ENCODE assay signal across 8 mouse cellular contexts in the genomic region with DNA sequence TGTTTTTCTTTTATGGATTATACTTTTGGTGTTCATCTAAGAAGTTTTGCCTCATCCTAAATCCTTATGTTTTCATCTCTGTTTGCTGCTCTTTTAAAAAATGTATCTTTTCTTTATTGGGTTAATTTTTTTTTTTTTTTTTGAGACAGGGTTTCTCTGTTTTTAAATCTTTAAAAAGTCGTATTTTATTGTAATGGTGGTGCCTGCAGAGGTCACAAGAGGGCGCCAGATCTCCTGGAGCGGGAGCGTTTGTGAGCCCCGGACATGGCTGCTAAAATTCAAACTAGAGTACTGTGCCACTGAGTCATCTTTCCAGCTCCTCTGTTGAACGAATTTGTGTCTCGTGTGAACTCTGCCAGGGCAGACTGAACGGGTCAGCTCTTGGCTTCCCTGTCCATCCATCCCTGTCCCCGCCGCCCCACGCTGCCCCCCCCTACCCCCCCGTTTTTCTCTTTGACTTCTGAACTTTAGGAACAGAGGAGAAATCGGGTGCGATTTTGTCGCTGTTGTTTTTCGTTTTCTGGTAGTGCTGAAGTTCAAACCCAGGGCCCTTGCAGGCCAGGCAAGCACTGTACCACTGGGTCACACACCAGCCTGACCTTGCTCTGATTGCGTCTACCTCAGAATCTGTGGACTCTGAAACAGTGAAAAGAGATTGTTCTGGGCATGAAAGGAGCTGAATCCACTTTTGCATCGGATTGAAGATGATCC. TPM values are rescaled to one million over a fixed set of nuclear protein-coding genes. Genes with fewer than 3 reads are reported as not detected.
DNase-seq lines count a peak whose midpoint lies in the region; ATAC-seq lines count a peak whose summit lies in the region.

No protein-coding gene starts in this region.

- peak overlapping the region; percentile 41 for H3K4me2 ChIP-seq in intestine, embryonic 14.5 days (ENCODE audit: low read length)
- peak overlapping the region; percentile 54 for H3K4me2 ChIP-seq in limb, embryonic 12.5 days
- H3K4me2 ChIP-seq in midbrain, embryonic 12.5 days (replicated peaks) = peak overlapping the region; percentile 47

- peak overlapping the region; percentile 28 for H3K4me3 ChIP-seq in intestine, embryonic 14.5 days (ENCODE audit: low read depth, low read length)
- peak overlapping the region; percentile 33 for H3K4me3 ChIP-seq in limb, embryonic 12.5 days (replicated peaks)
- peak overlapping the region; percentile 35 for H3K4me3 ChIP-seq in midbrain, embryonic 12.5 days

- 16% methylated on average over 18 of the region's 18 CpGs for WGBS in intestine, embryonic 14.5 days
- 19% methylated on average over 18 of the region's 18 CpGs for WGBS in limb, embryonic 12.5 days
- WGBS in midbrain, embryonic 12.5 days = 11% methylated on average over 18 of the region's 18 CpGs

- ATAC-seq in intestine, embryonic 14.5 days (replicated peaks; ENCODE audit: low FRiP score, low TSS enrichment, low read depth) = 0 out of 2 replicates have a peak, but pooled peaks have one; percentile 70
- no peak for ATAC-seq in limb, embryonic 12.5 days (ENCODE audit: insufficient number of reproducible peaks, insufficient read depth, low FRiP score, low TSS enrichment, low read depth)
- ATAC-seq in midbrain, embryonic 12.5 days (ENCODE audit: low FRiP score, low read depth) = peak; percentile 47; the same call in 1 of the 2 replicates

- no peaks in the 10 kb centered on the region for H3K36me3 ChIP-seq in intestine, embryonic 14.5 days (ENCODE audit: control insufficient read depth, insufficient read depth, low read length)
- no peaks in the 10 kb centered on the region for H3K36me3 ChIP-seq in limb, embryonic 12.5 days
- H3K36me3 ChIP-seq in midbrain, embryonic 12.5 days = no peaks in the 10 kb centered on the region

- H3K9ac ChIP-seq in intestine, embryonic 14.5 days (ENCODE audit: low read length) = 0 out of 2 replicates have a peak overlapping the region, but pooled peaks have one; percentile 4
- H3K9ac ChIP-seq in limb, embryonic 12.5 days (replicated peaks) = no peak overlapping the region; the same call in 1 of the 2 replicates
- H3K9ac ChIP-seq in midbrain, embryonic 12.5 days (replicated peaks) = peak overlapping the region; percentile 46

- H3K4me1 ChIP-seq in intestine, embryonic 14.5 days (replicated peaks; ENCODE audit: control insufficient read depth, insufficient read depth, low read length) = no peaks in the 10 kb centered on the region
- peaks cover 12% of the 10 kb centered on the region for H3K4me1 ChIP-seq in limb, embryonic 12.5 days (replicated peaks)
- 0 out of 2 replicates have a peak, but pooled peaks cover 6% of the 10 kb centered on the region for H3K4me1 ChIP-seq in midbrain, embryonic 12.5 days

- no peak overlapping the region for H3K27ac ChIP-seq in intestine, embryonic 14.5 days (ENCODE audit: low read depth)
- no peak overlapping the region for H3K27ac ChIP-seq in limb, embryonic 12.5 days
- no peak overlapping the region for H3K27ac ChIP-seq in midbrain, embryonic 12.5 days (replicated peaks)

- peak; percentile 9 for DNase-seq in ovary, postnatal 10 days (ENCODE audit: low spot score)
- no peak for DNase-seq in ovary, adult 18-20 months (ENCODE audit: low spot score)
- DNase-seq in cerebellum, postnatal 36 days = peak; percentile 45 to 48
- peak; percentile 70 for DNase-seq in gastrocnemius, postnatal 10 days
- peak; percentile 77 for DNase-seq in intestine, embryonic 14.5 days (ENCODE audit: low spot score)
- peak; percentile 28 to 54 for DNase-seq in spleen, postnatal 14 days (ENCODE audit: low spot score in 2 of 2)

- no peaks in the 10 kb centered on the region for H3K9me3 ChIP-seq in intestine, embryonic 14.5 days (ENCODE audit: control insufficient read depth, low read length)
- no peaks in the 10 kb centered on the region for H3K9me3 ChIP-seq in limb, embryonic 12.5 days
- H3K9me3 ChIP-seq in midbrain, embryonic 12.5 days = no peaks in the 10 kb centered on the region

- H3K27me3 ChIP-seq in intestine, embryonic 14.5 days (replicated peaks; ENCODE audit: control insufficient read depth, insufficient read depth, low read length) = no peaks in the 10 kb centered on the region
- peaks cover 23% of the 10 kb centered on the region for H3K27me3 ChIP-seq in limb, embryonic 12.5 days
- H3K27me3 ChIP-seq in midbrain, embryonic 12.5 days = peaks cover 26% of the 10 kb centered on the region

RNA-seq across cellular contexts. Expression of a gene that starts 3.3 kb away (rescaled TPM):
- 1 to 10 TPM; 1.8 to 2.4 TPM for total RNA-seq in gastrocnemius, postnatal 10 days (2021)
- 0.34 and 0.47 TPM in 2 replicates for polyA plus RNA-seq in intestine, embryonic 14.5 days (2014; fragmentation: Nextera tagmentation; extraction: Ambion mirVana)
- polyA plus RNA-seq in limb, embryonic 12.5 days (2016; fragmentation: Nextera tagmentation; extraction: Ambion mirVana) = 0.54 and 0.59 TPM in 2 replicates
- 0.20 and 0.30 TPM in 2 replicates for polyA plus RNA-seq in midbrain, embryonic 12.5 days (2016; fragmentation: Nextera tagmentation; extraction: Ambion mirVana)

RNA-seq across cellular contexts. Expression of a gene that starts 34.0 kb away (rescaled TPM):
- 10 to 100 TPM; 50.7 to 56.9 TPM for total RNA-seq in gastrocnemius, postnatal 10 days (2021)
- 74.9 and 82.9 TPM in 2 replicates for polyA plus RNA-seq in intestine, embryonic 14.5 days (2014; fragmentation: Nextera tagmentation; extraction: Ambion mirVana)
- 69.5 and 80.9 TPM in 2 replicates for polyA plus RNA-seq in limb, embryonic 12.5 days (2016; fragmentation: Nextera tagmentation; extraction: Ambion mirVana)
- polyA plus RNA-seq in midbrain, embryonic 12.5 days (2016; fragmentation: Nextera tagmentation; extraction: Ambion mirVana) = 60.9 and 67.0 TPM in 2 replicates

RNA-seq across cellular contexts. Expression of a gene that starts 53.0 kb away (rescaled TPM):
- not detected for total RNA-seq in gastrocnemius, postnatal 10 days (2021)
- not detected in 2 replicates for polyA plus RNA-seq in intestine, embryonic 14.5 days (2014; fragmentation: Nextera tagmentation; extraction: Ambion mirVana)
- polyA plus RNA-seq in limb, embryonic 12.5 days (2016; fragmentation: Nextera tagmentation; extraction: Ambion mirVana) = not detected in 2 replicates
- polyA plus RNA-seq in midbrain, embryonic 12.5 days (2016; fragmentation: Nextera tagmentation; extraction: Ambion mirVana) = not detected in 2 replicates
